Mouse (Mus musculus) limb, embryonic 13.5 days (tissue): Measurements from ENCODE around the gene Zfp536. TPM values are rescaled to one million over a fixed set of nuclear protein-coding genes. Genes with fewer than 3 reads are reported as not detected.
A peak's percentile ranks its signal among the peaks of the same experiment; 100 is the strongest.
"Not testable (repeated sequence)": the region's sequence is repeated elsewhere in the genome, so short reads cannot be mapped to it uniquely, and the experiment has no call there.

ENCODE experiments used
- ATAC-seq: fragments of 200-750 bp; cut with Nextera tagmentation; 2 replicates; pipeline ENCODE4 v1.8.0; 2017; ENCODE audit warnings: low read depth, moderate number of reproducible peaks, moderate TSS enrichment; ENCODE audit not compliant: low FRiP score
- H3K27ac ChIP-seq: fragments of 300-500 bp; sonication (generic); 2 replicates; pipeline ENCODE4 v1.5.1; 2015; ENCODE audit warnings: inconsistent platforms, mild to moderate bottlenecking, moderate library complexity
- H3K27me3 ChIP-seq: fragments of 300-500 bp; sonication (generic); 2 replicates; pipeline ENCODE4 v1.6.1; 2015; ENCODE audit warnings: mild to moderate bottlenecking, inconsistent platforms
- H3K36me3 ChIP-seq: fragments of 300-500 bp; sonication (generic); 2 replicates; pipeline ENCODE4 v1.6.1; 2015; ENCODE audit warnings: inconsistent platforms, mild to moderate bottlenecking, moderate library complexity
- H3K4me1 ChIP-seq: fragments of 300-500 bp; sonication (generic); 2 replicates; pipeline ENCODE4 v1.6.1; 2015; ENCODE audit warnings: inconsistent platforms
- H3K4me2 ChIP-seq: fragments of 300-500 bp; sonication (generic); replicated peaks from 2 replicates; pipeline ENCODE4 v1.6.1; 2015; ENCODE audit warnings: inconsistent platforms, mild to moderate bottlenecking, moderate library complexity
- H3K4me3 ChIP-seq: fragments of 300-500 bp; sonication (generic); 2 replicates; pipeline ENCODE4 v1.5.1; 2015; ENCODE audit warnings: moderate library complexity, mild to moderate bottlenecking, inconsistent platforms
- H3K9ac ChIP-seq: fragments of 300-500 bp; sonication (generic); 2 replicates; pipeline ENCODE4 v1.6.1; 2015; ENCODE audit warnings: mild to moderate bottlenecking, inconsistent platforms
- H3K9me3 ChIP-seq: fragments of 300-500 bp; sonication (generic); 2 replicates; pipeline ENCODE4 v1.6.1; 2016; ENCODE audit warnings: inconsistent platforms
- WGBS: fragments of 180-500 bp; shearing (Covaris S2); methylation state at CpG from one replicate; pipeline ENCODE4 v1.1.7; 2015; 5-methylcytosine and 5-hydroxymethylcytosine counted together
- polyA plus RNA-seq: library from polyadenylated mRNA; unstranded; fragments of >200 nt; fragmentation: Nextera tagmentation; extraction: Ambion mirVana; gene quantifications from 2 replicates; pipeline ENCODE4 v1.2.1, GENCODE M21; 2015

Gene Zfp536
- polyA plus RNA-seq, 1 experiment from 2014 or later = 6.6 TPM

DNA sequence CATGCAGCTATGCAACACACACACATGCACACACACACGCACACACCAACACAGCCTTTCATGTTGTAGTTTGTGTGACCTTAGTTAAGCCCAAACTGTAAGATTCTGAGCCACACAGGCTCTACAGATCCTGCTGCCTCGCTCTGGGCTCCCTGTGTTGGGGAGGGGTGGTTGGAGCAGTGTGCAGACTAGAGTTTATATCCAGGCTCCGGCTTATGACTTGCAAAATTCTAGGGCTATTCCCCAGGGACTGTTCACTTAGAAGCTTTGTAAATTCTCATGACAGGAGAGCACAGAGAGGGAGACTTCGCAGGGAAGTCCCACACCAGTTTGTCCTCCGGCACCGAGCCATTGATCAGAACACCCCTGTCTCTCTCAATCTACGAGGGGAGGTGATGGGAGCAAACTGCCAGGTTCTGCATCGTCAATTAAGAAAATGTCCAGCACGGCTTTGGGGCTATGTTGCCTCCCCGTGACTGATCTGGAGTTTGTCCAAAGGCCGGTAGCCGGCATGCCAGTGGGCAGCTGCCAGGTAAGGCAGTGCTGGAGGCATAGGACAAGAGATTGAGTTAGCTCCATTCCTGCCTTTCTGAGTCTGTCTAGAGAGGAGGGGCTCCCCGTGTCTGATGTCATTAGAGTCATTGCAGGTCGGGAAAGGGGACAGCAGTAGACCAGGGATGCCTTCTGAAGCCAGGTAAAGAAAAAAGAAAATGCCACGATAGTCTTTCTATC, 54.6 kb downstream of the Zfp536 start:
- H3K27ac ChIP-seq = no peak overlapping the region
- no peak for ATAC-seq
- 61% methylated on average over 15 of the region's 15 CpGs for WGBS
- no peaks in the 10 kb centered on the region for H3K36me3 ChIP-seq
- H3K9me3 ChIP-seq = no peaks in the 10 kb centered on the region
- H3K9ac ChIP-seq = no peak overlapping the region
- H3K4me2 ChIP-seq = no peak overlapping the region
- H3K4me3 ChIP-seq = no peak overlapping the region
- peaks cover 3% of the 10 kb centered on the region; the same call in 1 of the 2 replicates for H3K27me3 ChIP-seq
- no peaks in the 10 kb centered on the region for H3K4me1 ChIP-seq

DNA sequence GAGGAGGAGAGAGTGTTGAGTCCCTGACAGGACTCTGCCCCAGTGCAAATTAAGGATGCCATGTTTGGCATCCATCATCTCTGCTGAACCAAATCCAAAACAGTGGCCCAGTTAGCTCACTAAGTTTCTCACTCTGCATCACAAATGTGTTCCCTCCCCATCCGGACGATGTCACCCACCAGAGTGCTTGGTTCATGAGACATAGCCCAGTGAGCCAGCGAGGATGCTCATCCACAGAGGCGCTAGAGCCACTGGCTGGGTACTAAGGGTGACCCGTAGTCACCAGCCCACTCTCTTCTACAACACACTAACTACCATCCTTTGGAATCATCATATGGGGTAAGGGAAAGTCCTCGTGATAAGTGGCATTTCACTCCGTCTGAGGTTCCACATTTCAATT, 56.4 kb downstream of the Zfp536 start:
- Histone ChIP-seq H3K4me3 (no peak overlapping the region), H3K9ac (no peak overlapping the region), H3K4me1 (no peaks in the 10 kb centered on the region), H3K4me2 (no peak overlapping the region), H3K27me3 (peaks cover 3% of the 10 kb centered on the region; the same call in 1 of the 2 replicates), H3K36me3 (no peaks in the 10 kb centered on the region), H3K9me3 (no peaks in the 10 kb centered on the region), H3K27ac (no peak overlapping the region)
- no peak for ATAC-seq
- 91% methylated on average over 7 of the region's 7 CpGs for WGBS

DNA sequence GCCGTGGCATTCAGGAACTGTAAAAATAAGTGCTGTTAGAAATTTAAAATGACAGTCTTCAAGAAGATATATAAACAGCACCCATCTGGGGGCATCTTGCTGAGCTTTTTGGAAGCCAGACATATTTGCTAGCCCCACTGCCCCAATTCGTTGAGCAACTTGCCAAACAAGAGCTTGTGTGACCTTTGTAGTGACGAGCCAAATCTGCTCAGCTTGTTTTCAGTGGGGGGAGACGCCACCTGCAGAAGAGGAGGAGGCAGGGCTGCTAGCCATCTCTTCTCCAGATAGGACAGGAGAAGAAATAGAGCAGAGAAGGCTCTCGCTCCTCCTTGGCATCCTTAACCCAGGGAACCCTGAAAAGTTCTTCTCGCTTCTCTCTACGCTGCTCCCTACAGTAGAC, 56.8 kb downstream of the Zfp536 start:
- Histone ChIP-seq H3K4me3 (no peak overlapping the region), H3K4me2 (no peak overlapping the region), H3K4me1 (no peaks in the 10 kb centered on the region), H3K9me3 (no peaks in the 10 kb centered on the region), H3K27ac (no peak overlapping the region), H3K9ac (no peak overlapping the region), H3K27me3 (peaks cover 3% of the 10 kb centered on the region; the same call in 1 of the 2 replicates), H3K36me3 (no peaks in the 10 kb centered on the region)
- WGBS = 69% methylated on average over 7 of the region's 7 CpGs
- no peak for ATAC-seq

DNA sequence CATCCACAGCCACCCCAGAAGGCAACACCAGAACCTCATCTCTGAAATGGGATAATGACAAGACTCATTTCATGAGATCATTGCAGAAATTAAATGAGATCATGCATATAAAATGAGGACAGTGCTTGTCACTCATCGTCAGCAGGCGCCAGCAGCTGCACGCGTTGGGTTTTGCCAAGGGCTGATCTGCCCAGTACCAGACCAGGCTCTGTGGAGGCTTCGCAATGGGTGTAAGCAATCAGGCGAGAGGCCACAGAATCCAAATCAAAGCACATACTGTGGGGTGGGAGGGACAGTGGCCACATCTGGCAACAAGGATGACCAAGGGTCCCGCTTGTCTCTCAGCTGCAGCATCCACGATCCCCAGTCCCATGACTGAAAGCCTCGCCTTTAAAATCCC, 69.0 kb downstream of the Zfp536 start:
- Histone ChIP-seq H3K36me3 (no peaks in the 10 kb centered on the region), H3K4me3 (no peak overlapping the region), H3K9ac (no peak overlapping the region), H3K9me3 (no peaks in the 10 kb centered on the region), H3K4me1 (no peaks in the 10 kb centered on the region), H3K27me3 (no peaks in the 10 kb centered on the region; the same call in 1 of the 2 replicates), H3K27ac (no peak overlapping the region), H3K4me2 (no peak overlapping the region)
- ATAC-seq = no peak
- 94% methylated on average over 9 of the region's 9 CpGs for WGBS

DNA sequence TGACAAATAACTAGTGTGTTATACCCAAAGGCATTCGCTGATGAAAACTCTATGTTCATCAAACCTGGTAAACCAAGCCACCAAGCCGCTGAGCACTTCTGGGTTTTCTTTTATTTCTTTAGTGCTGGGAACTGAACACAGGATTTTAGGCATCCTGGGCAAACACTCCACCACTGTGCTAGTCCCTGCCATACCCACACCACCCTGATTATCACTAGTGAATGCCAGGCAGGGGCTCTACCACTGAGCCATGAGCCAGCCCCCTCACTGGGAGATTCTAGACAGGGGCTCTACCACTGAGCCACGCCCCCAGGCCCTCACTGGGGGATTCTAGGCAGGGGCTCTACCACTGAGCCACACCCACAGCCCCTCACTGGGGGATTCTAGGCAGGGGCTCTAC, 76.1 kb downstream of the Zfp536 start:
- H3K4me1 ChIP-seq, H3K36me3 ChIP-seq, H3K4me3 ChIP-seq, H3K27ac ChIP-seq, ATAC-seq, H3K4me2 ChIP-seq, H3K9me3 ChIP-seq, H3K9ac ChIP-seq, H3K27me3 ChIP-seq: not testable (repeated sequence)
- 90% methylated on average over 3 of the region's 3 CpGs for WGBS

DNA sequence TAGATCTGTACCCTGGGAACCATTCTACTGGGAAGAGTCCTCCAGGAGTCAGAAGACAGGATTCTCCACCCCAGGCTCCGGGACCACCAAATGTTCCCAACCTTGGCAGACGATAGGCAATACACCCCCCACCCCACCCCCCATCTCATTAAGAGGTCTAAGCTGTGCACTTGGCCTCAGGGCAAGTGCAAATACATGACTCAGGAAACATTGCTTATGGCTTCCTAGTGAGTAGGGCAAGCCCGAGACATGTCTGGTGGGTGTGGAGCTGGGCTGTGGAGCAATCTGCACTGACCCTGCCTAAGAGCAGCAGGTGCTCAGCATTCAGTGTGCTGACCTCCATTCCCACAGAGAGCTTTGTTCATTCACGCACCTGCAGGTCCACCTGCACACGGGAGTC, 78.4 kb downstream of the Zfp536 start:
- ATAC-seq = no peak
- no peaks in the 10 kb centered on the region for H3K36me3 ChIP-seq
- H3K27me3 ChIP-seq = no peaks in the 10 kb centered on the region
- no peak overlapping the region for H3K4me2 ChIP-seq
- no peak overlapping the region for H3K27ac ChIP-seq
- peaks cover 14% of the 10 kb centered on the region for H3K4me1 ChIP-seq
- peak overlapping the region; percentile 39; the same call in 1 of the 2 replicates for H3K9ac ChIP-seq
- no peak overlapping the region for H3K4me3 ChIP-seq
- WGBS = 41% methylated on average over 5 of the region's 5 CpGs
- no peaks in the 10 kb centered on the region for H3K9me3 ChIP-seq

DNA sequence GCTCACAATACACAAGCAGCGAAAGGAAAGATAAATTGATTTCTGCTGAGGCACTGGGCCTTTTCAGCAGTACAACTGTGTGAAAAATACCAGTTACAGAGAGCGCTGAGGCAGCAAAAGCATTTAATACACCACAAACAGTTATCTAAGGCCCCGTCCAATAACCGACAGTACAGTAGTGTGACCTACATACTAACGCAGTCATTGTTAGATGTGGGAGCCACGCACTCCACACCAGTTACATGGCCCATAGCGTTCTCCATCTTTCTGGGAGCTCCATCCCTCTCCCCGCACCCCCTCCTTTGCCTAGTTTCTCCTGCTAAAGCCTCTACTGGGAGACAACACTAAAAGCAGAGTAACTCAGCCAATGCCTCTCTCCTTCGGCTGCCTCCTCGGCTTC, 82.8 kb downstream of the Zfp536 start:
- no peaks in the 10 kb centered on the region for H3K9me3 ChIP-seq
- no peak for ATAC-seq
- H3K27ac ChIP-seq = no peak overlapping the region
- 82% methylated on average over 10 of the region's 10 CpGs for WGBS
- H3K4me2 ChIP-seq = no peak overlapping the region
- H3K9ac ChIP-seq = no peak overlapping the region
- no peaks in the 10 kb centered on the region for H3K27me3 ChIP-seq
- H3K36me3 ChIP-seq = no peaks in the 10 kb centered on the region
- H3K4me1 ChIP-seq = peaks cover 28% of the 10 kb centered on the region
- H3K4me3 ChIP-seq = no peak overlapping the region

DNA sequence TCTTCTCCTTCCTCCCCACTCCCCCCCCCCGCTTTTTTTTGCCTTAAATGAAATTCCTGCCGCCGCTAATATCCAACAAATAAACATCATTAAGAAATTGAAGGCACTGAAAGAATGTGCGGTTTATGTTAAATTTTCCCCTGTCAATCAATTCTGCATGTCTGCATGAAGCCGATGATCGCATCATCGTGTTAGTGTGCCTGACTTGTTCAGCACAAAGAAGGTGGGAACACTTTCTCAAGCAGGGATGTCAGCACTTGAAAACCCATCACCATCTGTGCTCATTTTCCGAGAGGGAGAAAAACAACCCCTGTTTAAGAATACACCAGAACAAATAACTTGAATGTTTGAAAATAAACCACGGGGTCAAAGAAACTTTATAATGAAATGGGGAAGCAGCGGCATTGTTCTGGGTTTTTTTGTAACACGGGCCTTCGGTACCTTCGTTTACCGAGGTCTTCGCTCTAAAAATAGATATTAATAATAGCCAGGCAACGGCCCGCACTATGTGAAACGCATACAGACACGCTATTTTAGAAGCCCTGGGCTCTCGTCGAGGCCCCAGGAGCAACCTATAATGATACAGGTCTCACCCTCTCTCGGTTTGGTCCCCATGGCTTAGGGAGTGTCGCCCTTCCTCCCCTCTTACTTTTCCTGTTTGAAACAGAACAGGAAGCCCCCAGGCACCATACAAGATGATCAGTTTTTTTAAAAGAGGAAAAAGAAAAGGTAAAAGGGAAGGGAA, 83.7 kb downstream of the Zfp536 start:
- ATAC-seq = no peak

DNA sequence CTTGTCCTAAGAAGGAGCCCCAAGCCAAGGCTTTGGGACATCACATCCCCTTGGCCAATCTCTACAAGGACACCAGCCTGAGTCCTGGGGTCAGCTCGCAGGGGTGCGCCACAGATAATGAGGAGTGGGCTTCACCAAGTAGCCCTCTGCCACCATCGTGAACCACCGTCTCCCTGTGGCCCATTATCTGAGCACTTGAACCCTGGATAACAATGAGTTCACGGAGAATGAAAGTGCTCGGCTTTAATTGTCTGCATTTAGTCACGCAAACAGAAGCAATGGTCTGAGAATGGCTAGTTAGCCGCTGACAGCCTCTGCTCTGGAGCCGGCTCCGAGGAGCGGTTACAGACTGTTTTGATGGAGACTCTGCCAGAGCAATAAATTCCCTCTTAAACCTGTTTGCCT, 84.3 kb downstream of the Zfp536 start:
- no peaks in the 10 kb centered on the region for H3K36me3 ChIP-seq
- H3K9me3 ChIP-seq = no peaks in the 10 kb centered on the region
- H3K4me3 ChIP-seq = no peak overlapping the region
- H3K4me1 ChIP-seq = peaks cover 23% of the 10 kb centered on the region
- no peak overlapping the region for H3K9ac ChIP-seq
- no peaks in the 10 kb centered on the region for H3K27me3 ChIP-seq
- H3K27ac ChIP-seq = no peak overlapping the region
- WGBS = 37% methylated on average over 11 of the region's 11 CpGs
- peak overlapping the region; percentile 40 for H3K4me2 ChIP-seq
- ATAC-seq = no peak; the same call in 1 of the 2 replicates

More for the DNA sequence above, 83.7 kb downstream of the Zfp536 start:
- Histone ChIP-seq H3K4me1 (peaks cover 23% of the 10 kb centered on the region), H3K27ac (no peak overlapping the region), H3K27me3 (no peaks in the 10 kb centered on the region), H3K36me3 (no peaks in the 10 kb centered on the region), H3K4me3 (no peak overlapping the region), H3K9ac (no peak overlapping the region), H3K9me3 (no peaks in the 10 kb centered on the region), H3K4me2 (peak overlapping the region; percentile 40; the same call in 1 of the 2 replicates)
- 50% methylated on average over 23 of the region's 23 CpGs for WGBS

DNA sequence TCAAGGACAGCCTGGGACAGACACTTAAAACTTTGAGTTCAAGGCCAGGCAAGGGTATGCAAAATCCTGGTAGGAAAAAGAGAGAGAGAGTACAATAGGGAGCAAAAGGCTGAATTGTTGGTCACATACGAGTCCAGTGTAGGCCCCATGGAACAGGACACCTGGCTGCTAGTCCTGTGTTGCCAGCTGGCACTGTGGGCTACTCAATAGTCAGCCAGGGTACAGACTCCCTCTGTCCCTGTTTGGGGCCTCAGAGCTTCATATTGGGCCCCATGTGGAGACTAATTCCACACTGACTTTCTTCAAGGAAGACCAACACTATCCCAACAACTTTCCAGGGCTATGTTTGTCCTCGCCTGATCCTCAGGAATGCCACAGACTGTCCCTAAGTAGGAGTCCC, 87.1 kb downstream of the Zfp536 start:
- no peak overlapping the region for H3K9ac ChIP-seq
- no peak for ATAC-seq
- no peaks in the 10 kb centered on the region for H3K36me3 ChIP-seq
- no peak overlapping the region for H3K27ac ChIP-seq
- peaks cover 15% of the 10 kb centered on the region for H3K4me1 ChIP-seq
- H3K27me3 ChIP-seq = no peaks in the 10 kb centered on the region
- no peak overlapping the region for H3K4me3 ChIP-seq
- no peaks in the 10 kb centered on the region for H3K9me3 ChIP-seq
- 81% methylated on average over 2 of the region's 2 CpGs for WGBS
- no peak overlapping the region for H3K4me2 ChIP-seq

DNA sequence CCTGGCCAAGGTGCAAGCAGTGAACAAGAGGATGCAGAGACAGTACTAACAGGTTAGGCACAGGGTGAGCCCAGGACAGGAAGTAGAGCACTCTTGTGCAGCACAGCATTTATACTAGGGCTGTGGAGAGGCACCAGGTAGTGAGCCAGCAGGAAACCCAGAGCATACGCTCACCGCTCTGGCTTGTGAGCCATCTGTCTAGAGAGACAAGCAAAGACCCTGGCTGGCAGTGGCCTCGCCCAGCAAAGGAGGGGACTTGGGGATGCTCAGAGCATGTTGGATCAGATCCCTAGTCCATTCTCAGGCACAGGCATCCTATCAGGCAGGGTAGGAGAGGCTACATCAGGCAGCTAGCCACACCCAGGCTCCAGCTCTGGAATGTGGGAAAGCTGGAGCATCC, 88.2 kb downstream of the Zfp536 start:
- WGBS = 91% methylated on average over 3 of the region's 3 CpGs
- Histone ChIP-seq H3K4me2 (no peak overlapping the region), H3K27ac (no peak overlapping the region), H3K9me3 (no peaks in the 10 kb centered on the region), H3K27me3 (no peaks in the 10 kb centered on the region), H3K9ac (no peak overlapping the region), H3K4me3 (no peak overlapping the region), H3K36me3 (no peaks in the 10 kb centered on the region), H3K4me1 (peaks cover 15% of the 10 kb centered on the region)
- no peak for ATAC-seq

DNA sequence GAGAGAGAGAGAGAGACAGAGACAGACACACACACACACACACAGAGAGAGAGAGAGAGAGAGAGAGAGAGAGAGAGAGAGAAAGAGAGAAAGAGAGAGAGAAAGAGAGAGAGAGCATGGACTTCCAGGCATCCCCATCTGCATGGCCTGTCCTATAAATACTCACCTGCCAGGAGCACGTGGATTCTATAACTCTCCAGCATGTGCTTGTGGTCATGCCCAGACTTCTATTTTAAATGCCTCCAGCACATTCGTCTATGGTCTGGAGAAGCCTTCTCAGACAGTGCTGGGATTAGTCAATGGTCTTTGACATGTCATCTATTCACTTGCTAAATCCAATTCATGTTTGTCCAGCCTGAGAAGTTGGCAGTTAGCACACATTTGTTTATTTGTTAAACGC, 92.1 kb downstream of the Zfp536 start:
- Histone ChIP-seq H3K4me2 (no peak overlapping the region), H3K9ac (no peak overlapping the region), H3K27ac (no peak overlapping the region), H3K9me3 (no peaks in the 10 kb centered on the region), H3K4me3 (no peak overlapping the region), H3K36me3 (no peaks in the 10 kb centered on the region), H3K27me3 (no peaks in the 10 kb centered on the region), H3K4me1 (no peaks in the 10 kb centered on the region)
- 62% methylated on average over 3 of the region's 3 CpGs for WGBS
- no peak for ATAC-seq
